Mouse (Mus musculus): ENCODE results near the gene Acap3.

DNA sequence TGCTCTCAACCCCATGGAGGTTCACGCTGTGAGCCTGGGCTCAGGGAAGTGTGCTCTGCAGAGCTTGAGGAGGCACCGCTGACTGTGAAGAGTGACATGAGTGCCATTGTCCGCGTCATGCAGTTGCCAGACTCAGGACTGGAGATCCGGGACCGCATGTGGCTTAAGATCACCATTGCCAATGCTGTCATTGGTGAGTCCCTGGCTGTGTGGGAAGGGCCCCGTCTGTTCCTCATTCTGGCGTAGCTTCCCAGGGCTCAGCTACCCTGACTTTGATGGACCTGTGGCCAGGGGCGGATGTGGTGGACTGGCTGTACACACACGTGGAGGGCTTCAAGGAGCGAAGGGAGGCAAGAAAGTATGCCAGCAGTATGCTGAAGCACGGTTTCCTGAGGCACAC is 35.6 kb upstream of the Acap3 start:
- TF ChIP-seq CTCF (conservative IDR thresholded peaks at IDR 0.05; ENCODE audit: insufficient read depth, insufficient read length, low read depth, low read length), result no peak
- TF ChIP-seq POLR2A (IDR thresholded peaks at IDR 0.05; ENCODE audit: low read depth, low read length), result no peak
